Mouse (Mus musculus) effector memory CD4-positive, alpha-beta T cell, adult 5 months (primary cell): ENCODE data around the gene Klf5. TPM values are rescaled to one million over a fixed set of nuclear protein-coding genes. Genes with fewer than 3 reads are reported as not detected.

Source experiments
- polyA plus RNA-seq: library from polyadenylated mRNA; unstranded; fragments of 100-300 nt; shearing (Covaris generic); gene quantifications from one replicate; pipeline ENCODE4 v1.2.1, GENCODE M21; 2017

Klf5 gene
- 0.32 TPM for polyA plus RNA-seq

DNA sequence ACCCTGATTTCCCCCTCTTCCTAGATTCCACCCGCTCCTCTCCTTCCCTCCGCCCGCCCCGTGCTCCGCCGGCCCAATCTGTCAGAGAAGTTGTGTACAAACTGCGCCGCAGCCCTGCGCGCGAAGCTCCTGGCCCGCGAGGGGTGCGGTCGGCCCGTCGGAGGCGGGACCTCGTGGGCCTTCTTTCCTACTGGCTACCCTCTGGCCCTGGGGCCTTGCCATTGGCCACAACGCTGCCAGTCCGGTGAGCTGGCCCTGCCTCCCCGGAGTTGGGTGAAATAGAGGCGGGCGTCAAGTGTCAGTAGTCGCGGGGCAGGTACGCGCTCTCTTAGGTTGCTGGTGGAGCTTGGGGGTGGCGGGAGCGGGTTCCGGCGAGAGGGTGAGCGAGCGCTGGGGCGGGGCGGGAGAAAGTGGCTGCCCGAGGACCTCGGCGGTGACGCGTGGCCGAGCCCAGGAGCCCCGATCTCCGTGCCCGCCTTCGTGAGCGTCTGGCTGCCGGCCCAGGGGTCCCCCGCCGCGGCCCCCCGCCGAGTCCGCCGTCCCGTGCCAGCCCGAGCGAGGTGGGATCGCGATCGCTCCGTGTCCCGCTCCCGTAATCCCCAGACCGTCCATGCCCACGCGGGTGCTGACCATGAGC lies at the start of gene Klf5:
Klf5 (plus strand) TSS at position 307 of the 637 bp plus-strand sequence.

Other genes with a start within 250 kb of the Klf5 start
- 19.2 TPM for gene Pibf1, start 199.3 kb upstream of the Klf5 start, polyA plus RNA-seq
- 26.5 TPM for gene Dis3, start 198.9 kb upstream of the Klf5 start, polyA plus RNA-seq